Mouse (Mus musculus): ENCODE measurements at regions not wholly inside any gene's neighbourhood (a gene's known extent, or its start where the extent isn't known, plus 50 kb on each side); places are given as distances from the start of the nearest gene placed in this dataset.

GRCm38 (mm10) chr15:87352812-87353211, 191.3 kb upstream of the Fam19a5 start:
- TF ChIP-seq CTCF (IDR thresholded peaks at IDR 0.05; ENCODE audit: borderline replicate concordance, insufficient read depth, low read length) (no peak), POLR2A (IDR thresholded peaks at IDR 0.05; ENCODE audit: low read depth, low read length) (no peak)
